8 mouse cellular contexts compared by ENCODE assay signal in the genomic region with DNA sequence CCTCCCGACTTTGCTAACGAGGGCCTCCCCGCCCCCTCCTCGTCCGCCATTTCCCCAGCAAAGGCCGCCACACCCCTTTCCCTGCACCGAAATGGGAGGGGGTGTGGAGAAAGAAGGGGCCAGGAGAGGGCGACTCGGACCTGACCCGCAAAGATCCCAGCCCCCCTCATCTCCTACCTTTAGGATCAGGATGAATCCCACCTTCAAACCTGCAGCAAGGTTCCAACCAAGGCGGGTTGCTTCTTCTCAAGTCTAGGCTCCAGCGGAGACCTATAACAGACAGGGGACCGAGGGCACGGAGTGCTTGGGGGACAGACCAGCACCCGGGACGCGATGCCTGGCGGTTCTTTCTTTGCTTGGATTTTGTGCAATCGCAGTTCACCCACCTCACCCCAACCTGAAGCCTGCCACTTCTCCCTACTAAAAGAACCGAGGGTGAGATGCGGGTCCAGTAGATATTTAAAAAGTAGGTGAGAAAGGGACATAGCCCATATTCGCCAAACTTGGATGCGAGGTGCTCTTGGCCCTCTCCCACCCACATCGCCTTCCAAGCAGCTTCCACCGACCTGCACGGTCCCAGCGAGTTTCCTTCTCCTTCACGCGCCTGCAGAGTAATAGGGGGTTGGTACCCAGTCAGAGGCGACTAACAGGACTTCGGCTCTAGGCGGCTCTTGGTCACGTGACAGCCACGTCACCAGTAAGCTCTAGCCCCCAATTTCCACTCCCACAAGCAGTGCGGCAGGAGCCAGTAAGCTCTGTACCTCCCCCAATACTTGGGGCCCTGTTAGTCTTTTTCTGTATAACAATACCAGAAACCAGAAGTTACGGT. TPM values are rescaled to one million over a fixed set of nuclear protein-coding genes. Genes with fewer than 3 reads are reported as not detected.
A peak's percentile ranks its signal among the peaks of the same experiment; 100 is the strongest.
DNase-seq lines count a peak whose midpoint lies in the region; ATAC-seq and TF ChIP-seq lines count a peak whose summit lies in the region.

A gene (minus strand): TSS at position 654 of the 829 bp plus-strand sequence.

- peak within 1 kb of the TSS; percentile 57 for H3K4me2 ChIP-seq in embryonic facial prominence, embryonic 14.5 days (ENCODE audit: low read depth, low read length)
- H3K4me2 ChIP-seq in midbrain, postnatal 0 days (ENCODE audit: low read depth, low read length, poor library complexity, severe bottlenecking), result peak within 1 kb of the TSS; percentile 51

- H3K27ac ChIP-seq in bone marrow, adult 2 months (ENCODE audit: control insufficient read depth, insufficient read depth, low read depth, low read length, poor library complexity), result no peak within 1 kb of the TSS
- H3K27ac ChIP-seq in embryonic facial prominence, embryonic 14.5 days (replicated peaks; ENCODE audit: low read depth, low read length), result peak within 1 kb of the TSS; percentile 85
- peak within 1 kb of the TSS; percentile 70 for H3K27ac ChIP-seq in midbrain, postnatal 0 days (ENCODE audit: low read depth, low read length)

- no peak for TF ChIP-seq CTCF in C2C12 (IDR thresholded peaks at IDR 0.05; ENCODE audit: control insufficient read depth, insufficient read depth, insufficient read length)
- TF ChIP-seq CTCF in bone marrow, adult 2 months (IDR thresholded peaks at IDR 0.05; ENCODE audit: control insufficient read depth, insufficient read depth, low read length), result 0 out of 2 replicates have a peak, but pooled peaks have one; percentile 4
- peak; percentile 44 for TF ChIP-seq CTCF in midbrain, postnatal 0 days (IDR thresholded peaks at IDR 0.05)

- no peaks in the 10 kb centered on the region for H3K9me3 ChIP-seq in embryonic facial prominence, embryonic 14.5 days (ENCODE audit: control insufficient read depth, low read length)
- no peaks in the 10 kb centered on the region for H3K9me3 ChIP-seq in midbrain, postnatal 0 days (ENCODE audit: low read length)

- H3K9ac ChIP-seq in embryonic facial prominence, embryonic 14.5 days (ENCODE audit: low read depth, low read length), result peak within 1 kb of the TSS; percentile 71
- peak within 1 kb of the TSS; percentile 65 for H3K9ac ChIP-seq in midbrain, postnatal 0 days (replicated peaks; ENCODE audit: low read length, poor library complexity, severe bottlenecking)

- no peaks in the 10 kb centered on the region for H3K79me2 ChIP-seq in C2C12 (ENCODE audit: control insufficient read depth, insufficient read depth)

- H3K4me3 ChIP-seq in C2C12 (ENCODE audit: insufficient read depth, poor library complexity, severe bottlenecking), result peak within 1 kb of the TSS; percentile 21
- H3K4me3 ChIP-seq in bone marrow, adult 2 months (replicated peaks; ENCODE audit: control insufficient read depth, low read depth, low read length), result peak within 1 kb of the TSS; percentile 69
- H3K4me3 ChIP-seq in embryonic facial prominence, embryonic 14.5 days (ENCODE audit: low read depth, low read length), result peak within 1 kb of the TSS; percentile 51
- peak within 1 kb of the TSS; percentile 50 for H3K4me3 ChIP-seq in midbrain, postnatal 0 days (ENCODE audit: low read depth, low read length)

- H3K4me1 ChIP-seq in bone marrow, adult 2 months (ENCODE audit: control insufficient read depth, insufficient read depth, low read length), result no peaks in the 10 kb centered on the region
- H3K4me1 ChIP-seq in embryonic facial prominence, embryonic 14.5 days (ENCODE audit: control insufficient read depth, insufficient read depth, low read length), result no peaks in the 10 kb centered on the region
- no peaks in the 10 kb centered on the region for H3K4me1 ChIP-seq in midbrain, postnatal 0 days (ENCODE audit: insufficient read depth, low read length)

- peak; percentile 95 for ATAC-seq in embryonic facial prominence, embryonic 14.5 days (ENCODE audit: low read depth)
- ATAC-seq in midbrain, postnatal 0 days (ENCODE audit: low FRiP score), result peak; percentile 89

- peak within 1 kb of the TSS; percentile 62 for H3ac ChIP-seq in C2C12 (ENCODE audit: control insufficient read depth, insufficient read length, low read depth)

- DNase-seq in embryonic facial prominence, embryonic 14.5 days (ENCODE audit: low spot score), result peak; percentile 95
- peak; percentile 53 for DNase-seq in heart, adult 8-10 months (ENCODE audit: low spot score)
- peak; percentile 37 to 48 for DNase-seq in kidney, adult 8-10 months
- DNase-seq in liver, result peak; percentile 78
- peak; percentile 89 for DNase-seq in midbrain, postnatal 0 days (ENCODE audit: low spot score)
- peak; percentile 45 to 68 for DNase-seq in spleen, postnatal 4 days (ENCODE audit: low spot score in 2 of 2)

- no peaks in the 10 kb centered on the region for H3K36me3 ChIP-seq in C2C12 (ENCODE audit: control insufficient read depth, insufficient read depth)
- H3K36me3 ChIP-seq in embryonic facial prominence, embryonic 14.5 days (ENCODE audit: control insufficient read depth, insufficient read depth, low read length), result no peaks in the 10 kb centered on the region
- no peaks in the 10 kb centered on the region for H3K36me3 ChIP-seq in midbrain, postnatal 0 days (ENCODE audit: insufficient read depth, low read length)

- no peak for TF ChIP-seq POLR2A in bone marrow, adult 2 months (IDR thresholded peaks at IDR 0.05; ENCODE audit: borderline replicate concordance, control insufficient read depth, low read depth, low read length)

- 7% methylated on average over 36 of the region's 36 CpGs for WGBS in bone marrow, adult 2 months
- WGBS in embryonic facial prominence, embryonic 14.5 days, result 17% methylated on average over 33 of the region's 36 CpGs
- WGBS in midbrain, postnatal 0 days, result 21% methylated on average over 35 of the region's 36 CpGs

- H3K79me3 ChIP-seq in C2C12 (ENCODE audit: low read depth), result no peaks in the 10 kb centered on the region

- no peaks in the 10 kb centered on the region for H3K27me3 ChIP-seq in C2C12 (ENCODE audit: control insufficient read depth, insufficient read depth, insufficient read length)
- H3K27me3 ChIP-seq in embryonic facial prominence, embryonic 14.5 days (replicated peaks; ENCODE audit: control insufficient read depth, insufficient read depth, low read length), result peaks cover 17% of the 10 kb centered on the region
- H3K27me3 ChIP-seq in midbrain, postnatal 0 days (ENCODE audit: insufficient read depth, low read length), result no peaks in the 10 kb centered on the region

TF ChIP-seq in C2C12, 6 proteins besides CTCF, POLR2A, EP300 and RAD21:
- TF ChIP-seq USF1 (IDR thresholded peaks at IDR 0.05; ENCODE audit: low read depth) (peak; percentile 88), MYOG (IDR thresholded peaks at IDR 0.05; ENCODE audit: control insufficient read depth, extremely low read depth, insufficient read length) (no peak)

RNA-seq across cellular contexts. Expression of the gene that starts here (rescaled TPM):
- polyA plus RNA-seq in C2C12 (2012; fragmentation: generic; extraction: Trizol), result 6.0 TPM
- 1.2 and 4.6 TPM in 2 replicates for polyA plus RNA-seq in bone marrow, adult 2 months (2011; ENCODE audit: insufficient read depth, insufficient read length, low replicate concordance, missing spikeins)
- 24.8 and 29.5 TPM in 2 replicates for polyA plus RNA-seq in embryonic facial prominence, embryonic 14.5 days (2014; fragmentation: Nextera tagmentation; extraction: Ambion mirVana)
- 1 to 10 TPM in 1 of 4 experiments, under 1 TPM in 3; 0.50 to 1.1 (median 0.56) TPM for total RNA-seq in heart, adult 8-10 months (2022)
- 40.0 and 40.1 TPM in 2 replicates for total RNA-seq in midbrain, postnatal 0 days (2014; rRNA removed)
- polyA plus RNA-seq in midbrain, postnatal 0 days (2015; fragmentation: Nextera tagmentation; extraction: Ambion mirVana), result 49.0 and 51.4 TPM in 2 replicates

Comparison
In these comparisons a context has a peak if more than half of its experiments do, and no peak if none do; other contexts are left out.
1. RNA of the gene that starts here (total RNA-seq): 40.0 to 40.1 TPM in midbrain, postnatal 0 days; 0.50 to 1.1 TPM in heart, adult 8-10 months; every median in the first group is over 10 times any median in the second.
2. DNase-seq: peak in every context shown above with its lines; median percentile 95 in embryonic facial prominence, embryonic 14.5 days; 89 in midbrain, postnatal 0 days; 78 in liver; 56 in spleen, postnatal 4 days; 53 in heart, adult 8-10 months; 42 in kidney, adult 8-10 months.
3. Peak in every context shown above with its lines, with median percentiles within 50 percentile points of each other: H3K4me3 ChIP-seq.